Mouse (Mus musculus) frontal cortex, postnatal 36 days (tissue): Measurements from ENCODE around the gene 1700018F24Rik.
"Not testable (repeated sequence)": the region's sequence is repeated elsewhere in the genome, so short reads cannot be mapped to it uniquely, and the experiment has no call there.

Experiments
- DNase-seq, 2 experiments: peaks; one replicate each; pipeline ENCODE4 v3.0.0; 2022; ENCODE audit warnings: low spot score in 2 of 2

1700018F24Rik gene

DNA sequence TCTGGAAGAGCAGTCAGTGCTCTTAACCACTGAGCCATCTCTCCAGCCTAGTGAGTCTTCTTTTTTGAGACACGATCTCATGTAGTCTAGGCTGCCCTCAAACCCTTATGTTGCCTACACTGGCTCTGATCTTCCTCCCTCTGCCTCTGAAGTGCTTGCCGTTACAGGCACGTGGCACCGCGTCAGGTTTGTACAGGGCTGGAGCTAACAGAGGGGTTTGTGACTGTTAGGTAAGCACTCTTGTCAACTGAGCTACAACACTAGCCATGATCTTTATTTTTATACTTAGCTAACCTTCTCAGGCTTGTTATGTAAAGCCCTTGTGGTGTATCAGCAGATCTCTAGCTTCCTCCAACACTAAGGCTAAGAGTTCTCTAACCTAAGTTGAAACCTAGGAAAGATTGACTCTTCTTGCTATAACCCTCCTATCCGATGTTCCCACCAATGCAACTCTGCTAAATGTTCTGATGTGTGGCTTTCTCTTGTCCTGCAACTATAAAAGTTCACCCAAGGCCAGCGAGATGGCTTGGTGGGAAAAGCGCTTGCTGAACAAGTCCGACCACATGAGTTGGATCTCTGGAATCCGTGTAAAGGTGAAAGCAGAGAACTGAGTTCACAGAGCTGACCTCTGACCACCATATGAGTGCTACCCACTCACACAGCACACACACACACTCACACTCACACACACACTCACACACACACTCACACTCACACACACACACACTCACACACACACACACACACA, 39.2 kb downstream of the 1700018F24Rik start:
- no peak for DNase-seq

DNA sequence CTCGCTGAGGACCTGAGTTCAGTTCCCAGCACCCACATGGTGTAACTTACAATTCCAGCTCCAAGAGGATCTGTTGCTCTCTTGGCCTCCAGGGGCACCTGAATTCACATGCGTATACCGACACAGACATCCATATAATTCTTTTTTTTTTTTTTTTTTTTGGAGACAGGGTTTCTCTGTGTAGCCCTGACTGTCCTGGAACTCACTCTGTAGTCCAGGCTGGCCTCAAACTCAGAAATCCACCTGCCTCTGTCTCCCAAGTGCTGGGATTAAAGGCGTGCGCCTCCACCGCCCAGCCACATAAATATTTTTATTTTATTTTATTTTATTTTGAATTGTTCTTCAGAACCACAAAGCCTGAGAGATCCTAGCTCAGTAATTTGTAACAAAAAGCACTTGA, 40.4 kb downstream of the 1700018F24Rik start:
- DNase-seq = not testable (repeated sequence)

DNA sequence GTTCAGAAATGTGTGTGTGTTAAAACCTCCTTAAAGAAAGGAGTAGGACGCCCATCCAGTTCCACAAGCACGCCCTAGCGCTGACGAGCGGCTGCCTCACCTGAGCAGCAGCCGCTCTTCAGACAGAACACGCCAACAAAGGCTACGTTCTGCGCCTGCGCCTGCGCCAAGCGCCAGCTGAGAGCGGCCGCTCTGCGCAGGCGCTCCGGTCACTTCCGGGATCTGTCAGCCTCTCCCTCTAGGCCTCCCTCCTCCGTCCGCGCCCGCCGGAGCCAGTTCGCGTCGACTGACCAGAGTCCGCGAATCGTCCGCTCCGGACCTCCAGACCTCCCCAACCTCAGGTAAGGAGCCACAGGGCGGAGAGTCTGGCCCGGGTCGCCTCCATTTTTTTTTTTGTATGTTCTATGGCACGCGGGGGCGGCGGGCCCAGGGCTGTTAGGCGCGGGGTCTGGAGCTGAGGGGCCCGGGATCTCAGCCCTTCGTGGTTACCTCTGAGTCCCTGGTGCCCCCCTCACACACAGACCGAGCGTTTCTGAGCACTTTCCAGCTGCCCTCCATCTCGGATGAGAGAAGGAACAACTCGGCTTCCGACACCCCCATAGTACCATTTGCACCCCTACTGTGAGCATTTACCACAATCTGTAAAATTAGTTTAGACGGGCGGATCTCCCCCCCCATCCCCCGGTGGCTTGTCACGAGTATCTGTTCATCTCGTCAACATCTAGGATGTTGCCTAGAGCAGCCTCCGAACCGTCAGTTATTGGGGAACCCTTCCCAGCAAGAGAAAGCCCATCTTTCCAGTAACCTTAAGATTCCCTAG, 41.1 kb downstream of the 1700018F24Rik start, which contains the start of the genes Arpc1a and Kpna7:
Gene Arpc1a (plus strand): TSS at position 199 of the 820 bp plus-strand sequence.
Gene Kpna7 (minus strand): TSS at position 399 of the 820 bp plus-strand sequence.
- peak; percentile 85 to 89 for DNase-seq

DNA sequence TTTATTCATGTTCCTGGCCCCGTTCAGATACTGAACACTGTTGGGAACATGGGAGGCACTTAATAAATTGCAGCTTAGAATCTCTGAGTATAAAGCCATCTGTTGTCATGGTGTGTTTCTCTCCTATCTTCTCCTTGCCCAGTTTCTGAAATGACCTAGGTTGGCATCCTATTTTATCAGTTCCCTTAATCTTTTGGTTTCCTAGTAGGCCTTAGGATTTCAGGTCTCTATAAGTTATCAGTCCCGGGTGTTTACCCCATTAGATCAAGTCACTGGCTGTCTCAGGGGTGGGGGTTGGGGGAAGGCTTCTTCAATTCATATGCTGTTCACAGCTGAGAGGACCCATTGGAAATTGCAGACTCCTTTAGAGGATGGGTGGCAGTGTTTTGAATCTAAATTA, 42.0 kb downstream of the 1700018F24Rik start:
- DNase-seq = no peak

DNA sequence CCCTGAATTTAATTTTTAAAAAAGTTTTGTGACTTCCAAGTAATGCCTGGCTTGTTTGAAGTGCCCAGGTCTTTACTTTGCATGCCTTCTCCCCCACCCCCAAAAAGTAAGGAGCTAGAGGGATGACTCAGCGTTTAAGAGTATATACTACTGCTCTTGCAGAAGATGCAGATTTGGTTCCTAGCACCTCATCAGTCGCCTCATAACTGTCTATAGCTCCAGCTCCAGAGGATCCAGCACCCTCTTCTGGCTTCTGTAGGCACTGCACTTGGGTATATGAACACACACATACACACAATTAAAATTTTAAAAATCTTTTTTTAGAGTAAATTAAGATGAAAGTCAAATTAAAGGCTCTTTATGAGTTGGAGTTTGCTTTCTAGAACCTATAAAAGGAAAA, 45.4 kb downstream of the 1700018F24Rik start:
- DNase-seq = no peak

DNA sequence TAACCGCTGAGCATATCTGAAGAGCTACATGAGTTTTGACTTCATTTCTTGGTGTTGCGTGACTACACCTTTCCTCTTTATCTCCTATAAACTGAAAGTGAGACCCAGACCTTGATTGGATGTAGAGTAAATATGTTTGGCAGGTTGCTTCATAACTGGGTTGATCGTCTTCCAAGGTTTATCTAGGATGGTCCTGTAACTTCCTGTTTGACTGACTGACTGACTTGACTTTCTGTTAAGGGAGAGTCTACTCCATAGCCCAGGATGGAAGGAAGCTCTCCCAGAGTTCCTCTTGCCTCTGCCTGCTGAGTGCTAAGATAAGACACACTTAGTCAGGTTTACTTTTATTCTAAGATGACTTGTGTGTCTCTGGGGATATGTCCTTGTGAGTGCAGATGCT, 47.1 kb downstream of the 1700018F24Rik start:
- no peak for DNase-seq
